Mouse (Mus musculus) midbrain, embryonic 16.5 days (tissue): ENCODE results near the gene Slc25a1. TPM values are rescaled to one million over a fixed set of nuclear protein-coding genes. Genes with fewer than 3 reads are reported as not detected.

Source experiments
- ATAC-seq: fragments of 200-750 bp; cut with Nextera tagmentation; 2 replicates; pipeline ENCODE4 v1.8.0; 2017; ENCODE audit warnings: moderate TSS enrichment
- H3K27ac ChIP-seq: fragments of 300-500 bp; sonication (generic); 2 replicates; pipeline ENCODE4 v1.5.1; 2014; ENCODE audit warnings: mild to moderate bottlenecking, low read length, mixed read lengths
- H3K27me3 ChIP-seq: fragments of 300-500 bp; sonication (generic); 2 replicates; pipeline ENCODE4 v1.6.1; 2014; ENCODE audit warnings: low read depth, low read length, mixed read lengths; ENCODE audit not compliant: control insufficient read depth, insufficient read depth
- H3K36me3 ChIP-seq: fragments of 300-500 bp; sonication (generic); 2 replicates; pipeline ENCODE4 v1.6.1; 2014; ENCODE audit warnings: mild to moderate bottlenecking, low read length, moderate library complexity, mixed read lengths; ENCODE audit not compliant: control insufficient read depth, insufficient read depth
- H3K4me1 ChIP-seq: fragments of 300-500 bp; sonication (generic); 2 replicates; pipeline ENCODE4 v1.6.1; 2014; ENCODE audit warnings: mild to moderate bottlenecking, low read length, mixed read lengths; ENCODE audit not compliant: control insufficient read depth, insufficient read depth
- H3K4me2 ChIP-seq: fragments of 300-500 bp; sonication (generic); 2 replicates; pipeline ENCODE4 v1.6.1; 2014; ENCODE audit warnings: mild to moderate bottlenecking, low read length, mixed read lengths
- H3K4me3 ChIP-seq: fragments of 300-500 bp; sonication (generic); 2 replicates; pipeline ENCODE4 v1.5.1; 2014; ENCODE audit warnings: low read depth, mild to moderate bottlenecking, low read length, moderate library complexity, mixed read lengths
- H3K9ac ChIP-seq: fragments of 300-500 bp; sonication (generic); 2 replicates; pipeline ENCODE4 v1.6.1; 2014; ENCODE audit warnings: low read depth, low read length, mixed read lengths
- H3K9me3 ChIP-seq: fragments of 300-500 bp; sonication (generic); replicated peaks from 2 replicates; pipeline ENCODE4 v1.6.1; 2014; ENCODE audit warnings: mild to moderate bottlenecking, low read length, mixed read lengths; ENCODE audit not compliant: control insufficient read depth, poor library complexity, severe bottlenecking
- WGBS: fragments of 180-500 bp; shearing (Covaris S2); extraction: QIAGEN DNeasy Blood & Tissue Kit; methylation state at CpG from one replicate; pipeline ENCODE4 v1.1.7; 2014; 5-methylcytosine and 5-hydroxymethylcytosine counted together
- polyA plus RNA-seq: library from polyadenylated mRNA; unstranded; fragments of >200 nt; fragmentation: Nextera tagmentation; extraction: Ambion mirVana; gene quantifications from 2 replicates; pipeline ENCODE4 v1.2.1, GENCODE M21; 2015

Slc25a1 gene
- polyA plus RNA-seq, 1 experiment from 2014 or later, result 179 TPM

GRCm38 (mm10) chr16:17879571-17879970 is 48.4 kb downstream of the Slc25a1 start:
- 96% methylated on average over 4 of the region's 4 CpGs for WGBS
- Histone ChIP-seq H3K4me2 (no peak overlapping the region), H3K4me1 (no peaks in the 10 kb centered on the region), H3K9me3 (no peaks in the 10 kb centered on the region), H3K4me3 (no peak overlapping the region), H3K27me3 (no peaks in the 10 kb centered on the region), H3K27ac (no peak overlapping the region), H3K9ac (no peak overlapping the region), H3K36me3 (0 out of 2 replicates have a peak, but pooled peaks cover 4% of the 10 kb centered on the region)
- no peak for ATAC-seq

- Histone ChIP-seq H3K36me3 (peaks cover 10% of the 10 kb centered on the region; the same call in 1 of the 2 replicates), H3K9ac (no peak overlapping the region), H3K27me3 (no peaks in the 10 kb centered on the region), H3K27ac (no peak overlapping the region), H3K9me3 (no peaks in the 10 kb centered on the region), H3K4me2 (no peak overlapping the region), H3K4me1 (no peaks in the 10 kb centered on the region), H3K4me3 (no peak overlapping the region)
- no peak for ATAC-seq
- WGBS, result 97% methylated on average over 1 of the region's 1 CpGs
These were observed 51.9 kb downstream of the Slc25a1 start for GRCm38 (mm10) chr16:17876096-17876495.

Other genes with a start within 250 kb of the Slc25a1 start
- 47.5 and 47.9 TPM in 2 replicates for gene Med15, start 195.3 kb downstream of the Slc25a1 start, polyA plus RNA-seq
- gene Klhl22, start 168.6 kb downstream of the Slc25a1 start, polyA plus RNA-seq, result 86.0 and 89.4 TPM in 2 replicates
- gene Scarf2, start 130.9 kb downstream of the Slc25a1 start, polyA plus RNA-seq, result 0.88 and 1.2 TPM in 2 replicates
- 3.8 and 4.2 TPM in 2 replicates for gene B830017H08Rik, start 95.1 kb downstream of the Slc25a1 start, polyA plus RNA-seq
- 3.3 and 4.4 TPM in 2 replicates for gene Car15, start 89.9 kb downstream of the Slc25a1 start, polyA plus RNA-seq
- gene Gm20518, start 36.5 kb downstream of the Slc25a1 start, polyA plus RNA-seq, result 0.48 and 0.49 TPM in 2 replicates
- gene Tssk1, start 34.0 kb downstream of the Slc25a1 start, polyA plus RNA-seq, result 0.09 TPM in 1 of 2 replicates, not detected in the other
- gene Dgcr2, start 29.7 kb downstream of the Slc25a1 start, polyA plus RNA-seq, result 108 and 113 TPM in 2 replicates
- gene Tssk2, start 29.6 kb downstream of the Slc25a1 start, polyA plus RNA-seq, result not detected in 2 replicates
- 47.6 and 48.6 TPM in 2 replicates for gene Ess2, start 16.9 kb downstream of the Slc25a1 start, polyA plus RNA-seq
- 0.46 and 1.4 TPM in 2 replicates for gene Gsc2, start 13.2 kb downstream of the Slc25a1 start, polyA plus RNA-seq
- not detected in 2 replicates for gene Vpreb2, start 52.2 kb upstream of the Slc25a1 start, polyA plus RNA-seq
- 155 and 157 TPM in 2 replicates for gene Dgcr6, start 124.6 kb upstream of the Slc25a1 start, polyA plus RNA-seq
- gene Prodh, start 162.0 kb upstream of the Slc25a1 start, polyA plus RNA-seq, result 3.6 and 4.1 TPM in 2 replicates
- gene Rtn4r, start 199.4 kb upstream of the Slc25a1 start, polyA plus RNA-seq, result 26.6 and 29.7 TPM in 2 replicates